Mouse (Mus musculus) embryonic stem cell, embryonic (primary cell): ENCODE measurements at regions not wholly inside any gene's neighbourhood (a gene's known extent, or its start where the extent isn't known, plus 50 kb on each side); places are given as distances from the start of the nearest gene placed in this dataset.

Source experiments
- CTCF ChIA-PET, 4 experiments: fragments of 300-600 bp in 2 of 4; fragments of 350-600 bp in 2 of 4; sonication (Branson Sonifier 250); formaldehyde crosslinking; loops; one replicate each; lab custom pipeline; 2022; ENCODE audit warnings: inconsistent platforms in 2 of 4; lab: Charles Lee
- POLR2A ChIA-PET, 4 experiments: fragments of 300-600 bp in 2 of 4; fragments of 350-600 bp in 2 of 4; sonication (Branson Sonifier 250); formaldehyde crosslinking; loops; one replicate each; lab custom pipeline; 2022; ENCODE audit warnings: antibody characterized with exemption in 4 of 4, inconsistent platforms in 1 of 4; lab: Charles Lee

DNA sequence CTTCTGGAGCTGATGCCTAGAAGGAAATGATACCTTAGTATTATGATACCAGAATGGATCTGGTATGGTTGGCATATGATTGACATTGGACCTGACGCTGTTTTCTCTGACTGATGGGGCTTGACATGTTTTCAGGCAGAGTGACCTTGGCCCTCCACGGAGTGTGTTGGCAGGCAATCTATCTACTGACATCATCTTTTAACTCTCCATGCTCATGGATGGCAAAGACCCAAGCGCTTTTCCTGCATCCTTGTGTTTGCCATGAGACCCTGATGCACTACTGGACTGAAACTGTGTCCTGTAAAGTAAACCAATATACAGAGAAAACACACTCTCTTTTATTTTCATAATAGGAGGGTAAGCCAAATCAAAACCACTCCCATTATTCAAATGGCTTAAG lies 872.1 kb downstream of the A830018L16Rik start:
- CTCF ChIA-PET: no interaction called here

GRCm38 (mm10) chr1:12288521-12288920 lies 874.6 kb downstream of the A830018L16Rik start:
- ChIA-PET CTCF (no interaction called here), POLR2A (interaction anchor here in 1 of 4 experiments (0.6 kb wide), 1 partner anchor 89 kb away, joined by 4 read pairs; no protein-coding TSS in a partner anchor)

More for the DNA sequence above, 872.1 kb downstream of the A830018L16Rik start:
- POLR2A ChIA-PET: no interaction called here

GRCm38 (mm10) chr1:12291787-12292186 lies 877.9 kb downstream of the A830018L16Rik start:
- ChIA-PET CTCF (no interaction called here), POLR2A (no interaction called here)

DNA sequence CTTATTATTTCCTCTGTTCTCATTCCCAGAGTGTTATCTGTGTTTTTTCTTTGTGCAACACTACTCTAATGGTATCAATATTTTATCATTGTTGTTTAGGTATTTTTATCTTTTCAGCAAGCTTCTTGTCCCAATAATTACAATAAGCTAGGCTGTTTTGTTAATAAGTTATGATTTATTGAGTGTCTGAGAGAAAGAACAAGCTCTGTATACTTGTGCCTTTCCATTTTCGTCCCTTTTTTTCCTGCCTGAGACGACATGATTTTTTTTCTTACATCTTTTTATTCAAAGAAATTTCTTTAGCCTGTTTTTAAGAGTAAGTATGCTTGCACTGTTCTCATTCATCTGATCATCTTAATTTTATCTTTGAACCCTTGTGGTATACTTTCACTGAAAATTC lies 904.1 kb downstream of the A830018L16Rik start:
- POLR2A ChIA-PET: no interaction called here

DNA sequence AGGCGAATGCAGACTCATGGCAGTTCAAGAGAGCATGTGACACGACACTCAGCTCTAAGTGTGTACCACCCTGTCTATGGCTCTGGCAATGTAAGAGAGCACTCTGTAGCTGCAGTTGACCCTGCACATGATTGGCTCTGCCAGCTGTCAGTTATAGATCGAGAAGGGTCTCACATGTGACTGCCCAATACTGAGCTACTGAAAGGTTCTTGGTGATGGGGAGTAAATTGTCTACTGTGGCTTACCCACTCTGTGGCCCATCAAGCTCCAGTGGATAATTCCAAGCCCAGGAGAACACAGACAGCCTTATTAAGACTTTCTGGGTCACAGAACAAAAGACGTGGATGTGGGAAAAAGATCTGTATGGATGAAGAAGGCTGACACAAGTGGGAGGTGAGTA lies 920.3 kb downstream of the A830018L16Rik start:
- POLR2A ChIA-PET: interaction anchor here in 1 of 4 experiments (0.6 kb wide), 1 partner anchor 550 kb away, joined by 4 read pairs; no protein-coding TSS in a partner anchor
- CTCF ChIA-PET: interaction anchor here in 1 of 4 experiments (0.5 kb wide), 1 partner anchor 308 kb away, joined by 3 read pairs; no protein-coding TSS in a partner anchor

More for the DNA sequence above, 904.1 kb downstream of the A830018L16Rik start:
- CTCF ChIA-PET: no interaction called here

GRCm38 (mm10) chr1:12344726-12345438 lies 931.0 kb downstream of the A830018L16Rik start:
- POLR2A ChIA-PET: no interaction called here
- CTCF ChIA-PET: no interaction called here

DNA sequence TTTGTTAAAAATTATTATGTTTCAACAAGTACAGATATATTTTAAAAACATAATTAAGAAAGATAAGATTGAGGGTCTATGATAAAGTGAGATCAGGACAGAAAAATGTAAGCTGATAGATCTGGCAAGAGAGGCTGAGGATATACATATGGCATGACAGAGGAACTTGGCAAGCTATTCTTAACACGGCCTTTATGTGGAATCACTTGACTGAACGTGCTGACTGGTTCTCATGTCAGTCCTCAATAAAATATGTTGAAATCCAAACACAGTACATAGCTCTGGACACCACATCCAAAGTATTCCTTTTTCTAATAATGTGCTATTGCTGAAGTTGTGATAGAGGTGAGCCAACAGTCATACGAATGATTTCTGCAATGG lies 931.5 kb downstream of the A830018L16Rik start:
- POLR2A ChIA-PET: no interaction called here
- CTCF ChIA-PET: no interaction called here

DNA sequence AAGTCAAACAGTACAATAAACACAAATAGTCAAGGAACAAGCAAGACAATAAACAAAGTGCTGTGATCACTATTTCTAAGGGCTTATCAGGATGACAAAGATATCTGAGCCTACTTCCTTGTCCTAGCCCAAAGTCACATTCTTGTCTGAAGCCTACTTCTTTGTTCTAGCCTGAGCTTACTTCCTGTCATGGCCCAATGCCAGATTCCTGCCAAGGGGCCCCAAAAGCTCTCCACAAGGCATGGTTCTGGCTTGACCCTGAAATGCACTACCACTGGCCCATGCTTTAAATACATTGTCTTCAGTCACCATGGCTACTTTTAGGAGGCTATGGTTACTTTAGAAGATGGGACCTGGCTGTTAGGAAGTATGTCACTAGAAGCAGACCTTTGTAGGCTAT lies 940.6 kb downstream of the A830018L16Rik start:
- CTCF ChIA-PET: no interaction called here
- POLR2A ChIA-PET: no interaction called here

DNA sequence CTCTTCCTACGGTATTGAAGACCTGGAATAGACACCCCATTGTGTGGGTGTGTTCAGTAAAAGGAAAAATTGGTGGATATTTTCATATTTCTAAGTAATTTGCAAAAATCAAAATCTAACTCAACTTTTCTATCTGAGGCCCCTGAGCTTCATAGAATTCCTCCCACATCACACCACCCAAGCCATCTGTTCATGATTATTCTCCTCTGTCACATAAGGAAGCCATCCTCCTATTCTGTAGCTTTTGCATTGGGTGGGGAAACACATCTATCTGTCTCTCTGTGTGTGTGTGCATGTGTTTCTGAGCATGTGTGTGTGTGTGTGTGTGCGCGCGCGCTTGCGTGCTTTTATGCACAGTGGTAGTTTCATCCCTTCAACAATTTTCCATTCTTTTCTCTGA lies 954.0 kb downstream of the A830018L16Rik start:
- ChIA-PET CTCF (no interaction called here), POLR2A (no interaction called here)

GRCm38 (mm10) chr1:12372968-12373367 lies 959.1 kb downstream of the A830018L16Rik start:
- CTCF ChIA-PET: no interaction called here
- POLR2A ChIA-PET: no interaction called here

- CTCF ChIA-PET: interaction anchor here in 1 of 4 experiments (0.5 kb wide), 1 partner anchor 40 kb away, joined by 3 read pairs; no protein-coding TSS in a partner anchor
Observed at GRCm38 (mm10) chr1:12398146-12398884, 984.4 kb downstream of the A830018L16Rik start.

DNA sequence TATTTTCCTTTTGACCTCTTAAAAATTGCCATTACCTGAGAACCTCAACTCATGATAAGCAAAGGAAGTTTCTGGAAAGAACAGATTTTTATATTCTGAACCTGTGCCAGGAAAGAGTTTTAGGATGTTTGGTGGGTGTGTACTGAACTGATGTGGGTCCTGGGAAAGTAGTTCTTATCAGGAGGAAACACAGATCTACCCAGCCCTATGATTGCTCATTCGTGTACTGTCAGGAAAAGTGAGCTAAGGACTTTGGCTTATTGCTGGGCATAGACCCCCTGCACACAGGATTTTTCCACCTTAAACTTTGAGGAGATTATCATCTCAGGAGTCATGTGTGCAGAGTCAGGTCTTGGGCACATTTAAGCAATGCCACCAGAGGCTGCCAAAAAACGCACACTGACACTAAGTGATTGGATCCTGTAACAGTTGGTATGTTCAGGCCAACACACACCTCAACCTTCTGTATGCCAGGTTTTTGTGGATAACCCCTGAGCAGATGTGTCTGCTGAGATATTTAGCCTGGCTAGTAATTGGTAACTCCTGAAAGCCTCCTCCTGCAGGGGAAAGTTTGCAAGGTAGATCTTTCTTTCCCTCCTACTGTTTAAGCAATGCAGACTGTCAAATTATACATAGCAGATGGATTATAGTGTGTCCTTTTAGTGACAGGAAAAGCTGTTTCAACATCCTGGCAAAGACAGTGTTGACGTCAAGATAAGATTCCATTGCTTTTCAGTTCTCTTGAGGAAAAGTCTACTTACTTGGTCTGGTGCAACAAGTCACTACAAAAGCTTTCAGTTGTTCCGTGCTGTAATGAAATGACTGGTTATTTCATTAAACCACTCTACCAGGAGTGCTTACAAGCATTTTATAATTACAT lies 991.7 kb downstream of the A830018L16Rik start:
- CTCF ChIA-PET: no interaction called here
- POLR2A ChIA-PET: no interaction called here

More at GRCm38 (mm10) chr1:12398146-12398884, 984.4 kb downstream of the A830018L16Rik start:
- POLR2A ChIA-PET: no interaction called here

- POLR2A ChIA-PET: interaction anchor here in 1 of 4 experiments (0.6 kb wide), 1 partner anchor 674 kb away, joined by 3 read pairs; no protein-coding TSS in a partner anchor
- CTCF ChIA-PET: no interaction called here
Observed at GRCm38 (mm10) chr1:12409738-12410523, 996.0 kb downstream of the A830018L16Rik start.

DNA sequence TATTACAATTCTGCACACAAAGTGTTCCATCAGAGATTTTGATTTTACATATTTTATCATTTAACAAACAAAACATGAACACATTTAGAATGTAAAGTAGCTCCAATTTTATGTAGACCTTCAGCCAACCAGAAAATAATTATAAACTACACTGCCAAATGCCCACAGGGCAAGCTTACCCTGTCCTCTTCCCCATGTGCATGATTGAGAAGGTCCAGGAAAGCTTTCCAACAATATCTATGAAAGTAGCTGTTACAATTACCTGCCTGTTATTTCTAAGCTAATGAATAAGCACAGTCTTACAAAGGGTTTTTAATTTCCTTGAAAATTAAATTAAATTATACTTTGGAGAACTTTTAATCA lies 996.6 kb downstream of the A830018L16Rik start:
- ChIA-PET CTCF (no interaction called here), POLR2A (interaction anchor here in 1 of 4 experiments (0.6 kb wide), 1 partner anchor 673 kb away, joined by 3 read pairs; no protein-coding TSS in a partner anchor)

DNA sequence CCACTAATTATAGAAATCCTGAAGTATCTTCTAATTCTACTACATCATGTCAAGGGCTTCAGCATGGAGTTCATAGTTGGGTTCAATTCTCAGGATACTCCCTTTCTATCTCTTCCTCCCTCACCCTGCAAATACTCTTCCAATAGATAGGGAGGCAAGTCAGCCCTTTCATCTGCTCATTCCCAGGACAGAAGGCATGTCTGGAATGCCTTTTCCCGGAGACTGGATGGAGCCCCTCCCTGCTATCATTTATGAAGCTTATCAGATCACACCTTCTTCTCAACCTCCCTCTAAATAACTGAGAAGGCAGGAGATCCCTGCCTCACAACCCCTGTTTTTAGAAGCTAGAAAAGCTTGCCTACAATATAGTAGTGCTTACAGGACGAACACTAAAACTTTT lies 1010.6 kb downstream of the A830018L16Rik start:
- ChIA-PET CTCF (no interaction called here), POLR2A (no interaction called here)

DNA sequence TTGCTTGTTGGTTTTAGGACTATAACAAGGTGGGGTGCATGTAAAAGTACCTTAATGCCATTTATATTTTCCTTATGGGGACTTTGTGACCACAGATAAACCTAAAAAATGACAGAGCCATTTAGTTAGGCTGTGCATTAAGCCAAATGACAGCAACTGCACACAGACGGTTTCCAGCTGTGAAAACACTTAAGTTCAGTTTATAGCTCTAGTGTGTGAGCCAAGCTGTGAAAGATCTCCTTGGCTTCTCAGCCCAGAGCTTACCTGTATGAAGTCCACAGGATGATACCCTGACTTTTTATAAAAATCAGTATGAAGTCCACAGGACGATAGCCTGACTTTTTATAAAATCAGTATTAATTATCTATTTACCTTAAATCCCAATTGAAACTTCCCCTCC lies 1024.0 kb downstream of the A830018L16Rik start:
- CTCF ChIA-PET: interaction anchor here in 1 of 4 experiments (0.6 kb wide), 1 partner anchor 39 kb away, joined by 3 read pairs; no protein-coding TSS in a partner anchor
- POLR2A ChIA-PET: no interaction called here

DNA sequence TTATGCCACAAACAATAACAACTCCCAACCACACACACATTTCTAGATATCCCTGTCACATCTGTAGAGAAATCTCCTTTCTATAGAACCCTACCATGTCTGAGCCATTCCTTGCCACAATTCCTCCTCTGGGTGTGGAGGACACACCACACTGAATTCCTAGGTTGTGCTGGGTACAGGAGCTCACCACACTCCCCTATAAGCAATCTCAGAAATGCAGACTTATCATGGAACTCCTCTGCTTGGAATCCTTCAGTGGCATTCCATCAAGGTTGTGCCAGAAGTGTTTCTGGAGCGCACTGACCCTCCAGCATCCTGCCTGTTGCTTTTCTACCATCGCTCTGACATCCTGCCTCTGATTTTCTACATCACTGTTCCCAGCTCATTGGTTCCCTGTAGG lies 1052.3 kb downstream of the A830018L16Rik start:
- CTCF ChIA-PET: interaction anchor here in 1 of 4 experiments (0.6 kb wide), 1 partner anchor 370 kb away, joined by 3 read pairs; no protein-coding TSS in a partner anchor
- POLR2A ChIA-PET: no interaction called here

- ChIA-PET CTCF (no interaction called here), POLR2A (no interaction called here)
Observed at GRCm38 (mm10) chr1:12478983-12479763, 1065.3 kb downstream of the A830018L16Rik start.
